21 mouse cellular contexts compared by ENCODE assay signal in the genomic region with DNA sequence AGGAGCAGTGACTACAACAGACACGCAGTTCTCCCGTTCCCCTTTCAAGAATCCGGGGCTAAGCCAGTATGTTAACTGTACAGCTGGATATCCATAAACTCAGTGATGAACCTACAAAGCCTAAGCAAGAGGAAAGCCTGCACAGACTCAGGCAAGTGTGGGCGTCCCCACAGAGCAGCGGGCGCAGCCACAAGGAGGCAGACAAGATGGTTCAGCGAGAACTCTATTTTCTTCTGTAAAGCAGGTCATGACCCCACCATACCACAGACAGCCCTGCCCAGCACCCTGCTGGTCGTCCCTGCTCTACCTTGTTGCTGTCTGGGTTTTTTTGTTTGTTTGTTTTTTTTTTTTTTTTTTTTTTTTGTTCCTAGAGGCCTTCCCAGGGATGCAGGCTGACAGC.
DNase-seq lines count a peak whose midpoint lies in the region; ATAC-seq lines count a peak whose summit lies in the region.
"Had no signal": no experiment of that assay in that cellular context is flagged by ENCODE, and none has a peak within 500 bp of the region (broad histone marks: within the 10 kb centered on the region; RNA-seq: fewer than 3 reads in every experiment).

No protein-coding gene starts in this region.

- intact Hi-C loops in left cerebral cortex, postnatal 14 days (cut with DNase I): no loop called here

- peak; percentile 71 for ATAC-seq in frontal cortex, adult (ENCODE audit: low TSS enrichment)
- ATAC-seq: CD4-positive, CD25-positive, alpha-beta regulatory T cell, adult 4 months; forebrain, embryonic 13.5 days; forebrain, postnatal 0 days; hindbrain, postnatal 0 days had no signal

- no peak for DNase-seq in frontal cortex, postnatal 14 days (ENCODE audit: low spot score in 2 of 2)
- DNase-seq in left cerebral cortex, postnatal 14 days (ENCODE audit: low spot score in 2 of 2): peak; percentile 52
- no peak for DNase-seq in left cerebral cortex, adult 11 months (ENCODE audit: low spot score)
- DNase-seq in ES-CJ7 (ENCODE audit: low read depth, low spot score): peak; percentile 51
- peak; percentile 74 for DNase-seq in brain, adult 2 months (ENCODE audit: low read depth, low spot score)
- DNase-seq in adrenal gland, postnatal 14 days: no peak
- DNase-seq in MN1 (ENCODE audit: low spot score): no peak
- DNase-seq: adrenal gland, postnatal 10 days; B cell, adult 2 months; cerebellum, adult 18-20 months; cerebellum, adult 9-11 months; cerebellum, postnatal 36 days; forebrain, postnatal 0 days; gastrocnemius, postnatal 36 days; heart, adult 11 months; heart, postnatal 10 days; heart, postnatal 4 days had no signal

Comparison
In these comparisons a context has a peak if more than half of its experiments do, and no peak if none do; other contexts are left out.
1. DNase-seq: peak in left cerebral cortex, postnatal 14 days (2 of 2), ES-CJ7 (single experiment) and brain, adult 2 months (single experiment); none in frontal cortex, postnatal 14 days (0 of 2), left cerebral cortex, adult 11 months (single experiment), adrenal gland, postnatal 14 days (single experiment) and MN1 (single experiment).